Mouse (Mus musculus) brain, embryonic 14.5 days (tissue): ENCODE results near the gene Afdn.

Experiments
- CTCF ChIP-seq: fragments of 200-500 bp; IDR thresholded peaks from 2 replicates; pipeline ENCODE4 v1.5.1; 2012; ENCODE audit warnings: inconsistent platforms, mild to moderate bottlenecking, moderate library complexity, borderline replicate concordance; ENCODE audit not compliant: insufficient read depth, insufficient read length; ENCODE audit errors: extremely low read depth
- POLR2A ChIP-seq: fragments of 200-500 bp; IDR thresholded peaks from 2 replicates; pipeline ENCODE4 v1.6.1; 2012; ENCODE audit warnings: mild to moderate bottlenecking, inconsistent platforms, borderline replicate concordance; ENCODE audit not compliant: poor library complexity, insufficient read depth, insufficient read length, severe bottlenecking; ENCODE audit errors: extremely low read depth

DNA sequence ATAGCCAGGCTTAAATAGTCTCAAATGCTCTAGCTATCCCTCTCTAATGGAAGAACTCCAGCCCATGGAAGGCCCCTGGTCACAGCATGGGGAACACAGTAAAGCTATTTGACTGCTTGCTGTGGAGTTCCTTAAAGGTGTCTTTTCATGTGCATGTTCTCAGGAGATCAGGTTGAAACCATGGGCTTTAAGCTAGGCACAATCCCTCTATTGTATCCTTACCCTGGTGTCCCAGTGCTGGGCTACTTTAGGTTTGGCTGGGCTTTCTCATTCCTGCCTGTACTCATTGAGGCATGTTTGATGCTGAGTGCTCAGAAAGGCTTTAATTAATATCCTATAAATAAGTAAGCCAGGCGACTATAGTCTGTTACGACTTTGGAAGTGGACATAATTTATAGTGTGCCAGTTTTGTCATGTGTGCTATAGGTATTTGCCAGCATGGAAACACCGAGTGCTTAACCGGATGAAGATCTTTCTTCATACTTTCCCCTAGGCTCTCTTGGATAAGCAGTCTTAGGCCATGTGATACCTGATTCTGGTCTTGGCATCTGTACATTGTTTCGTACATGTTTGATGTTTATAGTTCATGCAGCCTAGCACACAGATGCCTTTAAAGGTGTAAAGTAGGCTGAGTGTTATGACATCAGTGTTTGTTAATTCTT lies 96.2 kb downstream of the Afdn start:
- TF ChIP-seq CTCF (no peak), POLR2A (no peak)
